Mouse (Mus musculus) hindbrain, embryonic 13.5 days (tissue): Measurements from ENCODE around the gene LTO1. TPM values are rescaled to one million over a fixed set of nuclear protein-coding genes. Genes with fewer than 3 reads are reported as not detected.
"Not testable (repeated sequence)": the region's sequence is repeated elsewhere in the genome, so short reads cannot be mapped to it uniquely, and the experiment has no call there.

ENCODE experiments used
- ATAC-seq: fragments of 200-750 bp; cut with Nextera tagmentation; 2 replicates; pipeline ENCODE4 v1.8.0; 2017; ENCODE audit warnings: moderate TSS enrichment; ENCODE audit not compliant: low FRiP score
- H3K27ac ChIP-seq: fragments of 300-500 bp; sonication (generic); 2 replicates; pipeline ENCODE4 v1.5.1; 2015; ENCODE audit warnings: inconsistent platforms, mild to moderate bottlenecking, moderate library complexity
- H3K27me3 ChIP-seq: fragments of 300-500 bp; sonication (generic); 2 replicates; pipeline ENCODE4 v1.6.1; 2015; ENCODE audit warnings: mild to moderate bottlenecking, inconsistent platforms
- H3K36me3 ChIP-seq: fragments of 300-500 bp; sonication (generic); 2 replicates; pipeline ENCODE4 v1.6.1; 2015; ENCODE audit warnings: mild to moderate bottlenecking, inconsistent platforms
- H3K4me1 ChIP-seq: fragments of 300-500 bp; sonication (generic); replicated peaks from 2 replicates; pipeline ENCODE4 v1.6.1; 2015; ENCODE audit warnings: inconsistent platforms
- H3K4me2 ChIP-seq: fragments of 300-500 bp; sonication (generic); 2 replicates; pipeline ENCODE4 v1.6.1; 2015; ENCODE audit warnings: inconsistent platforms, mild to moderate bottlenecking, moderate library complexity
- H3K4me3 ChIP-seq: fragments of 300-500 bp; sonication (generic); 2 replicates; pipeline ENCODE4 v1.5.1; 2015; ENCODE audit warnings: mild to moderate bottlenecking, inconsistent platforms
- H3K9ac ChIP-seq: fragments of 300-500 bp; sonication (generic); 2 replicates; pipeline ENCODE4 v1.6.1; 2015; ENCODE audit warnings: mild to moderate bottlenecking, inconsistent platforms
- H3K9me3 ChIP-seq: fragments of 300-500 bp; sonication (generic); 2 replicates; pipeline ENCODE4 v1.6.1; 2016; ENCODE audit warnings: inconsistent platforms
- WGBS: fragments of 180-500 bp; shearing (Covaris S2); methylation state at CpG from one replicate; pipeline ENCODE4 v1.1.7; 2015; 5-methylcytosine and 5-hydroxymethylcytosine counted together
- polyA plus RNA-seq: library from polyadenylated mRNA; unstranded; fragments of >200 nt; fragmentation: Nextera tagmentation; extraction: Ambion mirVana; gene quantifications from 2 replicates; pipeline ENCODE4 v1.2.1, GENCODE M21; 2015

The LTO1 gene
- polyA plus RNA-seq, 1 experiment from 2014 or later = 33.8 TPM

GRCm38 (mm10) chr7:144892322-144892721, 22.6 kb upstream of the LTO1 start:
- peaks cover 65% of the 10 kb centered on the region for H3K27me3 ChIP-seq
- ATAC-seq = no peak
- H3K27ac ChIP-seq = no peak overlapping the region
- H3K4me1 ChIP-seq = peaks cover 28% of the 10 kb centered on the region
- H3K9me3 ChIP-seq = no peaks in the 10 kb centered on the region
- H3K9ac ChIP-seq = no peak overlapping the region
- H3K4me3 ChIP-seq = no peak overlapping the region
- no peak overlapping the region for H3K4me2 ChIP-seq
- H3K36me3 ChIP-seq = no peaks in the 10 kb centered on the region
- WGBS = 55% methylated on average over 6 of the region's 6 CpGs

- Histone ChIP-seq H3K4me3 (no peak overlapping the region), H3K9me3 (no peaks in the 10 kb centered on the region), H3K36me3 (no peaks in the 10 kb centered on the region), H3K9ac (no peak overlapping the region), H3K4me2 (peak overlapping the region; percentile 81; the same call in 1 of the 2 replicates), H3K4me1 (peaks cover 39% of the 10 kb centered on the region), H3K27ac (no peak overlapping the region; the same call in 1 of the 2 replicates), H3K27me3 (peaks cover 68% of the 10 kb centered on the region)
- no peak for ATAC-seq
- WGBS = 3% methylated on average over 5 of the region's 5 CpGs
Measured at GRCm38 (mm10) chr7:144894191-144894590, 20.7 kb upstream of the LTO1 start.

GRCm38 (mm10) chr7:144894706-144895105, 20.2 kb upstream of the LTO1 start:
- Histone ChIP-seq H3K9ac (0 out of 2 replicates have a peak overlapping the region, but pooled peaks have one; percentile 72), H3K27me3 (peaks cover 67% of the 10 kb centered on the region), H3K4me3 (peak overlapping the region; percentile 50), H3K4me1 (peaks cover 39% of the 10 kb centered on the region), H3K27ac (peak overlapping the region; percentile 44), H3K36me3 (no peaks in the 10 kb centered on the region), H3K4me2 (peak overlapping the region; percentile 81), H3K9me3 (no peaks in the 10 kb centered on the region)
- ATAC-seq = 0 out of 2 replicates have a peak, but pooled peaks have one; percentile 29
- WGBS = under 1% methylated on average over 4 of the region's 4 CpGs

GRCm38 (mm10) chr7:144895305-144896111, 19.4 kb upstream of the LTO1 start:
- ATAC-seq = peak; percentile 70
- WGBS = under 1% methylated on average over 37 of the region's 37 CpGs
- H3K27ac ChIP-seq = peak overlapping the region; percentile 76
- peaks cover 39% of the 10 kb centered on the region for H3K4me1 ChIP-seq
- no peaks in the 10 kb centered on the region for H3K9me3 ChIP-seq
- peak overlapping the region; percentile 81 for H3K4me2 ChIP-seq
- H3K36me3 ChIP-seq = no peaks in the 10 kb centered on the region
- peak overlapping the region; percentile 50 for H3K4me3 ChIP-seq
- peak overlapping the region; percentile 72 for H3K9ac ChIP-seq
- H3K27me3 ChIP-seq = peaks cover 68% of the 10 kb centered on the region

- under 1% methylated on average over 65 of the region's 65 CpGs for WGBS
- peak within 1 kb of the TSS; percentile 72 for H3K9ac ChIP-seq
- H3K36me3 ChIP-seq = no peaks in the 10 kb centered on the region
- no peaks in the 10 kb centered on the region for H3K9me3 ChIP-seq
- H3K27me3 ChIP-seq = peaks cover 68% of the 10 kb centered on the region
- peak within 1 kb of the TSS; percentile 81 for H3K4me2 ChIP-seq
- peak within 1 kb of the TSS; percentile 76 for H3K27ac ChIP-seq
- peak; percentile 25 for ATAC-seq
- H3K4me3 ChIP-seq = peak within 1 kb of the TSS; percentile 50
- peaks cover 39% of the 10 kb centered on the region for H3K4me1 ChIP-seq
Measured at GRCm38 (mm10) chr7:144896294-144897218, 18.3 kb upstream of the LTO1 start, which contains the start of gene Fgf15. Gene Fgf15, plus strand, starts transcription at chr7:144896531.

GRCm38 (mm10) chr7:144898506-144898905, 16.4 kb upstream of the LTO1 start:
- Histone ChIP-seq H3K4me1 (peaks cover 39% of the 10 kb centered on the region), H3K27ac (no peak overlapping the region), H3K9me3 (no peaks in the 10 kb centered on the region), H3K36me3 (no peaks in the 10 kb centered on the region), H3K4me3 (peak overlapping the region; percentile 50), H3K9ac (peak overlapping the region; percentile 7; the same call in 1 of the 2 replicates), H3K27me3 (peaks cover 54% of the 10 kb centered on the region), H3K4me2 (peak overlapping the region; percentile 81)
- no peak for ATAC-seq
- WGBS = 29% methylated on average over 6 of the region's 6 CpGs

- H3K27ac ChIP-seq, H3K9ac ChIP-seq, H3K9me3 ChIP-seq, H3K36me3 ChIP-seq, H3K4me3 ChIP-seq, ATAC-seq, H3K4me1 ChIP-seq, H3K4me2 ChIP-seq: not testable (repeated sequence)
- WGBS = 96% methylated on average over 3 of the region's 3 CpGs
- H3K27me3 ChIP-seq = peaks cover 10% of the 10 kb centered on the region; the same call in 1 of the 2 replicates
Measured at GRCm38 (mm10) chr7:144905514-144905913, 9.4 kb upstream of the LTO1 start.

GRCm38 (mm10) chr7:144906708-144907397, 8.0 kb upstream of the LTO1 start:
- H3K4me3 ChIP-seq = no peak overlapping the region; the same call in 1 of the 2 replicates
- no peak overlapping the region for H3K27ac ChIP-seq
- WGBS = 11% methylated on average over 28 of the region's 28 CpGs
- H3K9me3 ChIP-seq = no peaks in the 10 kb centered on the region; the same call in 1 of the 2 replicates
- H3K36me3 ChIP-seq = no peaks in the 10 kb centered on the region
- ATAC-seq = no peak
- H3K4me2 ChIP-seq = peak overlapping the region; percentile 46
- peak overlapping the region; percentile 64 for H3K9ac ChIP-seq
- H3K27me3 ChIP-seq = peaks cover 10% of the 10 kb centered on the region; the same call in 1 of the 2 replicates
- H3K4me1 ChIP-seq = peaks cover 3% of the 10 kb centered on the region

GRCm38 (mm10) chr7:144907793-144908192, 7.1 kb upstream of the LTO1 start:
- ATAC-seq = no peak
- H3K27ac ChIP-seq = no peak overlapping the region
- H3K27me3 ChIP-seq = peaks cover 10% of the 10 kb centered on the region; the same call in 1 of the 2 replicates
- H3K9me3 ChIP-seq = no peaks in the 10 kb centered on the region; the same call in 1 of the 2 replicates
- no peak overlapping the region for H3K9ac ChIP-seq
- no peak overlapping the region for H3K4me3 ChIP-seq
- peaks cover 3% of the 10 kb centered on the region for H3K4me1 ChIP-seq
- WGBS = 15% methylated on average over 8 of the region's 8 CpGs
- no peak overlapping the region for H3K4me2 ChIP-seq
- no peaks in the 10 kb centered on the region for H3K36me3 ChIP-seq

- 29% methylated on average over 7 of the region's 7 CpGs for WGBS
- Histone ChIP-seq H3K27ac (no peak overlapping the region), H3K9me3 (no peaks in the 10 kb centered on the region; the same call in 1 of the 2 replicates), H3K4me3 (no peak overlapping the region), H3K27me3 (peaks cover 10% of the 10 kb centered on the region; the same call in 1 of the 2 replicates), H3K4me1 (peaks cover 3% of the 10 kb centered on the region), H3K36me3 (no peaks in the 10 kb centered on the region), H3K4me2 (no peak overlapping the region), H3K9ac (no peak overlapping the region)
- 0 out of 2 replicates have a peak, but pooled peaks have one; percentile 55 for ATAC-seq
Measured at GRCm38 (mm10) chr7:144908705-144909104, 6.2 kb upstream of the LTO1 start.

- no peaks in the 10 kb centered on the region for H3K36me3 ChIP-seq
- WGBS = 85% methylated on average over 1 of the region's 1 CpGs
- H3K27me3 ChIP-seq = peaks cover 10% of the 10 kb centered on the region; the same call in 1 of the 2 replicates
- no peak for ATAC-seq
- H3K4me1 ChIP-seq = peaks cover 12% of the 10 kb centered on the region
- no peak overlapping the region for H3K9ac ChIP-seq
- no peak overlapping the region for H3K4me2 ChIP-seq
- no peak overlapping the region for H3K4me3 ChIP-seq
- no peak overlapping the region for H3K27ac ChIP-seq
- H3K9me3 ChIP-seq = no peaks in the 10 kb centered on the region
Measured at GRCm38 (mm10) chr7:144911121-144911520, 3.8 kb upstream of the LTO1 start.
